Mouse (Mus musculus): ENCODE measurements at regions not wholly inside any gene's neighbourhood (a gene's known extent, or its start where the extent isn't known, plus 50 kb on each side); places are given as distances from the start of the nearest gene placed in this dataset.

GRCm38 (mm10) chr13:16716796-16717749 is 705.4 kb downstream of the Inhba start:
- no peak overlapping the region for H3K4me3 ChIP-seq
- H3K27ac ChIP-seq: no peak overlapping the region
- no peak for DNase-seq (ENCODE audit: low spot score in 2 of 2)
- no peak for TF ChIP-seq CTCF (conservative IDR thresholded peaks at IDR 0.05)

- DNase-seq (ENCODE audit: low spot score in 2 of 2): no peak
- Histone ChIP-seq H3K27ac (no peak overlapping the region), H3K4me3 (no peak overlapping the region)
- TF ChIP-seq CTCF (conservative IDR thresholded peaks at IDR 0.05): no peak
These were observed 708.4 kb downstream of the Inhba start for GRCm38 (mm10) chr13:16720090-16720489.

GRCm38 (mm10) chr13:16725350-16725749 is 713.7 kb downstream of the Inhba start:
- no peak for DNase-seq (ENCODE audit: low spot score in 2 of 2)
- no peak for TF ChIP-seq CTCF (conservative IDR thresholded peaks at IDR 0.05)
- Histone ChIP-seq H3K4me3 (no peak overlapping the region), H3K27ac (no peak overlapping the region)

- DNase-seq (ENCODE audit: low spot score in 2 of 2): no peak
- H3K4me3 ChIP-seq: no peak overlapping the region
- no peak for TF ChIP-seq CTCF (conservative IDR thresholded peaks at IDR 0.05)
- H3K27ac ChIP-seq: no peak overlapping the region
These were observed 726.7 kb downstream of the Inhba start for GRCm38 (mm10) chr13:16738313-16738712.

- DNase-seq (ENCODE audit: low spot score in 2 of 2): no peak
- Histone ChIP-seq H3K4me3 (no peak overlapping the region), H3K27ac (no peak overlapping the region)
- no peak for TF ChIP-seq CTCF (conservative IDR thresholded peaks at IDR 0.05)
These were observed 727.9 kb downstream of the Inhba start for GRCm38 (mm10) chr13:16739563-16739962.

- DNase-seq (ENCODE audit: low spot score in 2 of 2): no peak
- Histone ChIP-seq H3K27ac (no peak overlapping the region), H3K4me3 (no peak overlapping the region)
- no peak for TF ChIP-seq CTCF (conservative IDR thresholded peaks at IDR 0.05)
These were observed 732.6 kb downstream of the Inhba start for GRCm38 (mm10) chr13:16744237-16744636.

GRCm38 (mm10) chr13:16745644-16746043 is 734.0 kb downstream of the Inhba start:
- DNase-seq (ENCODE audit: low spot score in 2 of 2): peak in 1 of 2 experiments; percentile 8
- Histone ChIP-seq H3K4me3 (no peak overlapping the region), H3K27ac (no peak overlapping the region)
- no peak for TF ChIP-seq CTCF (conservative IDR thresholded peaks at IDR 0.05)

- Histone ChIP-seq H3K4me3 (no peak overlapping the region), H3K27ac (no peak overlapping the region)
- no peak for DNase-seq (ENCODE audit: low spot score in 2 of 2)
- no peak for TF ChIP-seq CTCF (conservative IDR thresholded peaks at IDR 0.05)
These were observed 734.8 kb downstream of the Inhba start for GRCm38 (mm10) chr13:16746451-16746850.

- no peak for TF ChIP-seq CTCF (conservative IDR thresholded peaks at IDR 0.05)
- no peak overlapping the region for H3K27ac ChIP-seq
- H3K4me3 ChIP-seq: no peak overlapping the region
- DNase-seq (ENCODE audit: low spot score in 2 of 2): no peak
These were observed 744.6 kb downstream of the Inhba start for GRCm38 (mm10) chr13:16756264-16756663.

- no peak for DNase-seq (ENCODE audit: low spot score in 2 of 2)
- no peak for TF ChIP-seq CTCF (conservative IDR thresholded peaks at IDR 0.05)
- H3K4me3 ChIP-seq: no peak overlapping the region
- no peak overlapping the region for H3K27ac ChIP-seq
These were observed 748.4 kb downstream of the Inhba start for GRCm38 (mm10) chr13:16760045-16760444.

GRCm38 (mm10) chr13:16761415-16761814 is 749.8 kb downstream of the Inhba start:
- no peak overlapping the region for H3K4me3 ChIP-seq
- no peak overlapping the region for H3K27ac ChIP-seq
- no peak for TF ChIP-seq CTCF (conservative IDR thresholded peaks at IDR 0.05)
- no peak for DNase-seq (ENCODE audit: low spot score in 2 of 2)

- no peak overlapping the region for H3K4me3 ChIP-seq
- peak overlapping the region; percentile 69 for H3K27ac ChIP-seq
- no peak for TF ChIP-seq CTCF (conservative IDR thresholded peaks at IDR 0.05)
- peak in 1 of 2 experiments; percentile 0 for DNase-seq (ENCODE audit: low spot score in 2 of 2)
These were observed 750.7 kb downstream of the Inhba start for GRCm38 (mm10) chr13:16762326-16762725.

GRCm38 (mm10) chr13:16762727-16763512 is 751.3 kb downstream of the Inhba start:
- TF ChIP-seq CTCF (conservative IDR thresholded peaks at IDR 0.05): no peak
- Histone ChIP-seq H3K4me3 (no peak overlapping the region), H3K27ac (peak overlapping the region; percentile 69)
- peak; percentile 12 to 18 for DNase-seq (ENCODE audit: low spot score in 2 of 2)
